Mouse (Mus musculus) T-helper 2 cell (primary cell): ENCODE measurements at regions not wholly inside any gene's neighbourhood (a gene's known extent, or its start where the extent isn't known, plus 50 kb on each side); places are given as distances from the start of the nearest gene placed in this dataset.

ENCODE experiments used
- in situ Hi-C: fragments of 300-600 bp; cut with MboI, MseI; formaldehyde crosslinking; loops from one replicate; pipeline ENCODE4 v1.15.1; 2025; ENCODE audit warnings: high pct_unique_total_duplicates

DNA sequence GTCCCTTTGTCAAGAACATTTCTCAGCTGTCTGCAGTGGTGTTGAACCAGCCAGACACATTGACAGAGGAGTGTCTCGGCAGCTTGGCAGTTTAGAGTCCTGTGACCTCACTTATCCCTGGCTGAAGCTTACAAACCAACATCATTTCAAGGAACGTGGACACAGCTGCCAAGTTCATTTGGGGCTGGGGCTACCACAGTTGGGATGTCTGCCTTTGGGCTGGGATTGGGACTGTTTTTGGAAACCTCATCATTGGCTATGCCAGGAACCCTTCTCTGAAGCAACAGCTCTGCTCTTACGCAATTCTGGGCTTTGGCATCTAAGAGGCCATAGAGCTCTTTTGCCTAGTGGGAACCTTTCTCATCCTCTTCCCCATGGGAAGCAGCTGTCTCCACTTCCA lies 200.4 kb downstream of the Gm15262 start:
- in situ Hi-C loops = no loop called here

- in situ Hi-C loops = no loop called here
Observed at GRCm38 (mm10) chrX:161511341-161511740, 205.5 kb upstream of the Rai2 start.

DNA sequence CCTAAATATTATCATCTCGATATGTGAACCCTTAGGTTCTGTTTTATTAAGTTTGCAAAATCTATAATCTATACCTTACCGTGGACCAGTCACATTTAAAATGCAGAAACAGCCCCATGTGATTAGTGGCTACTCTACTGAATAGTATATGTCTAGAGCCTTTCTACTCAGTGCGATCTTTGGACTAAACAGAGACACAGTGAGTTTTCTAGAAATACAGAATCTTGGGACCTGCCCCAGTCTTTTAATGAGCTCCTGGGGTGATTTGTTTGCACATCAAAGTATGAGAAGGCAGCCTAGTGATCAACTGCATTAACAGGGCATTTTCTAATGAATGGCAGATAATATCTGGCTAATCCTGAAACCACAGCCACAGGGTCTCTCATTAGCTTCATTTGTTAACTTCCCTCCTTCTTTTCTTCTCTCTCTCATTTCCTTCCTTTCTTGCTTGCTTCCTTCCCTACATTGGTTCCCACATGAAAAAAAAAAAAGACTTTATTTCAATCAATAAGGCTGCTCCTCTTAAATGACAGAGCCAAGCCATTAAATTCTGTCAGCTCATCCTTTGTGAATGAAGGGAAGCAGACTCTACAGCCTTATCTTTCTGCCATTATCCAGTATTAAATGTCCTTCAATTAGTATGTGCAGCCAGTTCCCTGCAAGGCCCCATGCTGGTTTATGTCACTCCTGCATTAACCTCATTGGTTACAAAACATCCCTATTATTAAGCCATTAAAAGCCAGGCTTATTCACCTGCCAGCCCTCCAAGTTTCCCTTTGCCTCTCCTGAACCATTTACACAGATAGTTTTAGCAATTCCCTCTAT lies 193.2 kb upstream of the Rai2 start:
- in situ Hi-C loops = no loop called here

DNA sequence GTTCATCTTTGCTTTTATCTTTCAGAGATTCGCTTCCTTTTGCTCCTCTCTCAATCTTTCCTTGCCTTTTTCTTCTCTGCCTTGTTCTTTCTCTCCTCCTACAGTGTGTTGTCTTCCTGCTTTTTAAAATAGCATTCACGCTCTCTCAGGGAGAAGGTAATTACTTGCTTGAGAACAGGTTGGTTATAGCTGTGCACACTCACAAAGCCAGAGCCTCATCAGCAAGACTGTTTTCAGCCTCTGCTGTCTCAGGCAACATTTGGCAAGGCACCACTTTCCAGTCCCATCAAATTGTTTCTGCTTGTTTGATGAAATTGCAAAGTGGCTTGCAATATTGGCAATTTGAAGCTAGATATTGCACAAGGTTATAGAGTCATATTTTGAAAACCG lies 192.6 kb upstream of the Rai2 start:
- in situ Hi-C loops = no loop called here

GRCm38 (mm10) chrX:161537290-161537689 lies 179.6 kb upstream of the Rai2 start:
- in situ Hi-C loops = no loop called here

DNA sequence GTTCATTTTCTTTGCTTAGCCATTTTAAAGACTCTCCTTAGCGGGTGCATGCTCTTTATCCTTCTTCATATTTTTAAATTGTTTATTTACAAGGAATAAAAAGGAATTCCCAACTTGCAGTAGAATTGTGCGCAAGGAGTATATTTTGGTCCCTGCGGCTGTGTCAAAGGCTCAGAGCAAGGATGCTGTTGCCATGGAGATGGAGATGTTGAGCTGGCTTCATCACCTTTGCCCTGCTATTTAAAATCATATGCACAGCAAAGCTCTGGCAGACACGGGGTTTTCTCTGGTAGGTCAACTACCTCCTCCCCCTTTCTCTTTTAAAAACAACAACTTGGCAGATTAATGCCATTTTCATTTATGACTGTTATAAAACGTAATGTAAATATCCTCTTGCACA lies 160.0 kb upstream of the Rai2 start:
- in situ Hi-C loops = no loop called here

GRCm38 (mm10) chrX:161558511-161558910 lies 158.4 kb upstream of the Rai2 start:
- in situ Hi-C loops = no loop called here

DNA sequence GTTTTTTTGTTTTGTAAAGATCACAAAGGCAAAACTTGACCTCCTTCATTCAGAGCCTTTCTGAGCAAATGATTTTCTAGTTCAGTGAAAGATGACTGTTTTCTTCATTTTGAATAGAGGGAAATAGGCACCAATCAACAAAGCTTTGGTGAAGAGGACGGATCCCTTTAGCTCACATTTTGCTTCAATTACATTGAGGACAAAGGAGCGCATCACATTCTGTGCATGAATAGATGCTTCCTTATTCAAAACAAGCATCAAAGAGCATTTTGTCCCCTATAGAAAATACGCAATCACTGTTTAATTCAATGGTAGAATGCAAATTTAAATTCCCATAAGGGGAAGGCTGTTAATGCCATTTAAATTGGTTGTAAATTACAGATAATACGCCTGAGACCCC lies 150.4 kb upstream of the Rai2 start:
- in situ Hi-C loops = no loop called here

DNA sequence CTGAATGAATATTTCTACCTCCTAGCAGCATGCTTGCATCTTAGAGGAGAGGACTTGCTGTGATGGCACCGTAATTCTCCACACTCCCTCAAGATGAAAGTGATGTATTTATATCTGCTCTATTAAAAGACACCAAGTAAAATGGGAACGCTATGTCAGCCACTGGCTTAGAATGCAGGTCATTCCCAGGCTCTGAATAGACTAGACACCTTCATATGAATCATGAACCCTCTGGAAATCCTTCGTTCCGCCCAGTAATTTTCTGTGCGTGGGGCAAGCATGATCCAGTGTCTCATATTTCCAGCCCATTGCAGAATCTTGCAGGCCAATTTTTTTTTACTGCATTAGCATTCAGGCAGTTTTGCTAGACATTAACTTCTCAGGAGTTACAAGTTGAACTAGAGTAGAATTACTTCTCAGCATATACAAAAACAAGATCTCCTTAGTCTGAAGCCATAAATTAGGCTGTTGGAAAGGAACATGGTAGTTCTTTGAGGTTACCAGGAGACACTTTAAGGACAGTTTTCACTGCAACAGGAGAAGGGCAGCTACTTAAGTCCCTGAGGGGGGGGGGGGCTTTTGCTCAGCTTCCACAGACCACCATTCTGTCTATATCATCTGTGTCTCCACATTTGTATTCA lies 134.7 kb upstream of the Rai2 start:
- in situ Hi-C loops = loop anchor here (25.0 kb wide), 1 partner anchor 770 kb away; no protein-coding TSS in a partner anchor

- in situ Hi-C loops = loop anchor here (25.0 kb wide), 1 partner anchor 772 kb away; no protein-coding TSS in a partner anchor
Observed at GRCm38 (mm10) chrX:161583872-161584271, 133.0 kb upstream of the Rai2 start.

- in situ Hi-C loops = no loop called here
Observed at GRCm38 (mm10) chrX:161633869-161634268, 83.0 kb upstream of the Rai2 start.

DNA sequence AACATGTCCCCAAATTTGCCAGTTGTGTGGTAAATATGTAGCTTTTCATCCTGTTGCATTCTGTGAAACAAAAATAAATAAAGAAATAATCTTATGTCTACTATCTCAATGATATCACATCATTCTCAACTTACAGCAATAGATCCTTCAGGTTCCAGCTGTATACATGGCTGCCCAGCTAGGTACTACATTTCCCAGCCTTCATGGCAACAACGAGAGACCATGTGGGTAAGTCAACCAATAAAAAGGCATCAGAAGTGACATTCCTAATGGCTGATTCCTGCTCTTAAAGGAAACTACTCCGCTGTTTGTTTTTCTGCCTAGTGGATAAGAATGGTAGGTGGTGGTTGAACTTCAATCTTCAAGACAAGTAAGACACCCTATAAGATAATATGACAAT lies 82.5 kb upstream of the Rai2 start:
- in situ Hi-C loops = no loop called here

GRCm38 (mm10) chrX:161635678-161636077 lies 81.2 kb upstream of the Rai2 start:
- in situ Hi-C loops = no loop called here

GRCm38 (mm10) chrX:161653106-161653505 lies 63.8 kb upstream of the Rai2 start:
- in situ Hi-C loops = no loop called here

DNA sequence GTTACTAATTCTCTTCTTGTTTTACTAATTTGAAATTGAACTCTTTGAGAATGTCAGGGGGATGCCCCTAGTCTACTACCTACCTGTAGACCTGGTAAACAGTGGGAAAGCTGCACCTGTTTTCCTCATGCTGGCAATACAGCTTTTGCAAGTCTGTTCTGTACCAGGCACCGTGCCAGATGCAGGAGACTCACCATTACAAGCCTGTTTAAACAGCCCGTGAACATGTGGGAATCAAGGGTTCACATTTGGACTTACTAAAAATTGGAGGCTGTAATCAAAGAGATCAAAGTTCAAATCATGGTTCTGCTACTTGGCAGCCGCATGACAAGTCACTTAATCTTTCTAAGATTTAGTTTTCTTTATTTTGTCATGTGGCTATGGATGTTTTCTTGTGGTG lies 56.8 kb upstream of the Rai2 start:
- in situ Hi-C loops = no loop called here

DNA sequence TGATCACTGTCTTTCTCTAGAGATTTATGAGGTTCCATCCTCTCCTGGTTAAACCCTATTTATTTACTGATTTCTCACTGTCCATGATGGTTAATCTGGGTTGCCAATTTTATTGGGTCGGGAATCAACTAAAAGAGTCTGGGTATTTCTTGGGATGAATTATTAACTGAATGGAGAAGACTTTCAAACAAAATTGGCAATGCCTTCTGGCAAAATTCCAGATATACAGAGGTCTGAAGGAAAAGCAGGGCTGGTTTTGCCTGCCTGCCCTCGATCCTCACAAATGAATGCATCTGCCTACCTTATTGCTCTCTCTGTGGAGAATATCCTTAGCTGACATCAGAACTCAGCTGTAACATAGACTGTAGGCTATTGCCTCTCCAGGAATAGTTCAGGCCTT lies 54.9 kb upstream of the Rai2 start:
- in situ Hi-C loops = no loop called here
